Mouse (Mus musculus) MEL (cell line): ENCODE measurements around the gene Cdh10. TPM values are rescaled to one million over a fixed set of nuclear protein-coding genes. Genes with fewer than 3 reads are reported as not detected.

Source experiments
- DNase-seq: peaks from one replicate; pipeline ENCODE4 v3.0.0; 2011; ENCODE audit warnings: low read depth, low spot score
- H3K27ac ChIP-seq: 2 replicates; pipeline ENCODE4 v1.5.1; 2012; ENCODE audit warnings: low read depth, mild to moderate bottlenecking, control low read depth, low read length, moderate library complexity; ENCODE audit not compliant: control insufficient read depth
- H3K27me3 ChIP-seq, 2 experiments: fragments of 150-350 bp in 1 of 2; sonication (generic) in 1 of 2; 2 replicates each; pipeline ENCODE4 v1.6.1; 2012; ENCODE audit warnings: low read length in 2 of 2, mild to moderate bottlenecking in 2 of 2, improper control_type of control experiment in 1 of 2, moderate library complexity in 1 of 2; ENCODE audit not compliant: insufficient read depth in 2 of 2, control insufficient read depth in 1 of 2
- H3K36me3 ChIP-seq, 2 experiments: 2 replicates each; pipeline ENCODE4 v1.6.1; 2012 to 2014; ENCODE audit warnings: low read length in 2 of 2, improper control_type of control experiment in 1 of 2, inconsistent platforms in 1 of 2, mild to moderate bottlenecking in 1 of 2; ENCODE audit not compliant: insufficient read depth in 2 of 2, control insufficient read depth in 1 of 2
- H3K4me1 ChIP-seq, 2 experiments: fragments of 150-350 bp in 1 of 2; sonication (generic) in 1 of 2; 2 replicates each; pipeline ENCODE4 v1.6.1; 2012; ENCODE audit warnings: low read length in 2 of 2, improper control_type of control experiment in 1 of 2, mild to moderate bottlenecking in 1 of 2; ENCODE audit not compliant: insufficient read depth in 2 of 2, control insufficient read depth in 1 of 2
- H3K4me3 ChIP-seq, 2 experiments: fragments of 150-350 bp in 1 of 2; sonication (generic) in 1 of 2; 2 replicates each; pipeline ENCODE4 v1.5.1; 2012; ENCODE audit warnings: low read depth in 2 of 2, low read length in 2 of 2, mild to moderate bottlenecking in 2 of 2, moderate library complexity in 2 of 2, control low read depth in 1 of 2, improper control_type of control experiment in 1 of 2; ENCODE audit not compliant: control insufficient read depth in 1 of 2, insufficient read depth in 1 of 2
- H3K79me2 ChIP-seq: 2 replicates; pipeline ENCODE4 v1.6.1; 2012; ENCODE audit warnings: mild to moderate bottlenecking, low read length, moderate library complexity; ENCODE audit not compliant: control insufficient read depth, poor library complexity, insufficient read depth
- H3K9ac ChIP-seq: 2 replicates; pipeline ENCODE4 v1.6.1; 2012; ENCODE audit warnings: low read depth, mild to moderate bottlenecking, control low read depth, low read length, moderate library complexity; ENCODE audit not compliant: control insufficient read depth, poor library complexity, severe bottlenecking
- H3K9me3 ChIP-seq: fragments of 150-350 bp; sonication (generic); replicated peaks from 2 replicates; pipeline ENCODE4 v1.6.1; 2012; ENCODE audit warnings: mild to moderate bottlenecking, low read length, improper control_type of control experiment, moderate library complexity; ENCODE audit not compliant: insufficient read depth
- BHLHE40 ChIP-seq: IDR thresholded peaks from 2 replicates; pipeline ENCODE4 v1.6.1; 2012; ENCODE audit warnings: low read depth, mild to moderate bottlenecking, inconsistent platforms, low read length, improper control_type of control experiment, borderline replicate concordance
- CHD2 ChIP-seq: IDR thresholded peaks from 2 replicates; pipeline ENCODE4 v1.6.1; 2011; ENCODE audit warnings: low read length, improper control_type of control experiment
- CTCF ChIP-seq, 3 experiments: IDR thresholded peaks in 2 of 3; conservative IDR thresholded peaks in 1 of 3; 2 replicates each; pipeline ENCODE4 v1.5.1; 2011 to 2012; ENCODE audit warnings: low read length in 3 of 3, low read depth in 2 of 3, mild to moderate bottlenecking in 2 of 3, improper control_type of control experiment in 1 of 3, inconsistent platforms in 1 of 3, mixed read lengths in 1 of 3, moderate library complexity in 1 of 3; ENCODE audit not compliant: control insufficient read depth in 1 of 3, insufficient read depth in 1 of 3, poor library complexity in 1 of 3, severe bottlenecking in 1 of 3
- ELF1 ChIP-seq: IDR thresholded peaks from 2 replicates; pipeline ENCODE4 v1.6.1; 2014; ENCODE audit warnings: low read depth, mild to moderate bottlenecking, inconsistent platforms, low read length, improper control_type of control experiment, moderate library complexity
- EP300 ChIP-seq, 2 experiments: IDR thresholded peaks; 2 replicates each; pipeline ENCODE4 v1.6.1; 2011; ENCODE audit warnings: improper control_type of control experiment in 2 of 2, low read length in 2 of 2, low read depth in 1 of 2, mild to moderate bottlenecking in 1 of 2
- ETS1 ChIP-seq: IDR thresholded peaks from 2 replicates; pipeline ENCODE4 v1.6.1; 2012; ENCODE audit warnings: low read depth, mild to moderate bottlenecking, inconsistent platforms, low read length, improper control_type of control experiment, moderate library complexity
- GABPA ChIP-seq: IDR thresholded peaks from 2 replicates; pipeline ENCODE4 v1.6.1; 2012; ENCODE audit warnings: low read depth, mild to moderate bottlenecking, inconsistent platforms, low read length, improper control_type of control experiment, moderate library complexity
- HCFC1 ChIP-seq: IDR thresholded peaks from 2 replicates; pipeline ENCODE4 v1.6.1; 2012; ENCODE audit warnings: low read depth, mild to moderate bottlenecking, inconsistent platforms, low read length, improper control_type of control experiment, moderate library complexity
- JUND ChIP-seq: IDR thresholded peaks from 2 replicates; pipeline ENCODE4 v1.6.1; 2011; ENCODE audit warnings: low read depth, mild to moderate bottlenecking, improper control_type of control experiment, low read length
- KAT2A ChIP-seq: conservative IDR thresholded peaks from 2 replicates; pipeline ENCODE4 v1.6.1; 2012; ENCODE audit warnings: low read depth, low read length, improper control_type of control experiment, inconsistent platforms
- MAFK ChIP-seq: IDR thresholded peaks from 2 replicates; pipeline ENCODE4 v1.6.1; 2011; ENCODE audit warnings: low read depth, mild to moderate bottlenecking, low read length, improper control_type of control experiment, borderline replicate concordance
- MAZ ChIP-seq: IDR thresholded peaks from 2 replicates; pipeline ENCODE4 v1.6.1; 2012; ENCODE audit warnings: low read depth, mild to moderate bottlenecking, inconsistent platforms, low read length, improper control_type of control experiment
- MXI1 ChIP-seq: IDR thresholded peaks from 2 replicates; pipeline ENCODE4 v1.6.1; 2011; ENCODE audit warnings: mild to moderate bottlenecking, low read depth, low read length, improper control_type of control experiment
- NRF1 ChIP-seq: IDR thresholded peaks from 2 replicates; pipeline ENCODE4 v1.6.1; 2014; ENCODE audit warnings: low read depth, mild to moderate bottlenecking, inconsistent platforms, low read length, improper control_type of control experiment, moderate library complexity; ENCODE audit not compliant: poor library complexity, insufficient read depth, severe bottlenecking
- POLR2A ChIP-seq, 2 experiments: IDR thresholded peaks; 2 replicates each; pipeline ENCODE4 v1.6.1; 2011 to 2012; ENCODE audit warnings: low read length in 2 of 2, mild to moderate bottlenecking in 2 of 2, control low read depth in 1 of 2, improper control_type of control experiment in 1 of 2, low read depth in 1 of 2, moderate library complexity in 1 of 2; ENCODE audit not compliant: control insufficient read depth in 1 of 2, insufficient read depth in 1 of 2, poor library complexity in 1 of 2
- POLR2AphosphoS2 ChIP-seq: IDR thresholded peaks from 2 replicates; pipeline ENCODE4 v1.6.1; 2011; ENCODE audit warnings: low read length, improper control_type of control experiment
- UBTF ChIP-seq: IDR thresholded peaks from 2 replicates; pipeline ENCODE4 v1.6.1; 2012; ENCODE audit warnings: low read depth, mild to moderate bottlenecking, inconsistent platforms, low read length, improper control_type of control experiment, moderate library complexity, borderline replicate concordance; ENCODE audit not compliant: insufficient read depth
- ZMIZ1 ChIP-seq: IDR thresholded peaks from 2 replicates; pipeline ENCODE4 v1.6.1; 2012; ENCODE audit warnings: low read depth, mild to moderate bottlenecking, inconsistent platforms, low read length, improper control_type of control experiment, moderate library complexity
- ZNF384 ChIP-seq: IDR thresholded peaks from 2 replicates; pipeline ENCODE4 v1.6.1; 2012; ENCODE audit warnings: low read depth, mild to moderate bottlenecking, inconsistent platforms, low read length, improper control_type of control experiment
- polyA plus RNA-seq, 2 experiments: library from polyadenylated mRNA; stranded (reverse) in 1 of 2; unstranded in 1 of 2; fragments of >175 nt in 1 of 2; fragments of >200 nt in 1 of 2; gene quantifications; 2 replicates each; pipeline versions ENCODE4 v1.2.1 to v1.2.4; 2012; ENCODE audit warnings: low replicate concordance in 2 of 2, low read depth in 1 of 2; ENCODE audit not compliant: insufficient read length in 2 of 2, insufficient read depth in 1 of 2, missing spikeins in 1 of 2
- total RNA-seq: library from RNA; depleted of rRNA; stranded (reverse); fragments of 300-350 nt; gene quantifications from 2 replicates; pipeline ENCODE4 v1.2.3, GENCODE M21; 2012

Cdh10 gene
- total and polyA plus RNA-seq, 3 experiments: not detected

GRCm38 (mm10) chr15:18904131-18904530 is 85.4 kb downstream of the Cdh10 start:
- Histone ChIP-seq H3K4me1 (no peaks in the 10 kb centered on the region), H3K27ac (no peak overlapping the region), H3K27me3 (no peaks in the 10 kb centered on the region), H3K9ac (no peak overlapping the region), H3K79me2 (no peaks in the 10 kb centered on the region), H3K36me3 (peaks cover 0 to 3% of the 10 kb centered on the region in 2 experiments; a peak in 1 of 4 replicates), H3K4me3 (no peak overlapping the region), H3K9me3 (no peaks in the 10 kb centered on the region)
- TF ChIP-seq POLR2AphosphoS2: no peak
- no peak for TF ChIP-seq UBTF
- TF ChIP-seq ZNF384: peak; percentile 87
- no peak for DNase-seq

- no peak for TF ChIP-seq HCFC1
- no peak for TF ChIP-seq NRF1
- no peak for TF ChIP-seq KAT2A
- TF ChIP-seq CHD2: no peak
- TF ChIP-seq MAZ: no peak
- no peak for TF ChIP-seq GABPA
- no peak for TF ChIP-seq UBTF
- no peak for TF ChIP-seq POLR2A (IDR thresholded peaks at IDR 0.05; ENCODE audit: control insufficient read depth in 1 of 2, insufficient read depth in 1 of 2, low read depth in 1 of 2, low read length in 2 of 2, poor library complexity in 1 of 2)
- TF ChIP-seq BHLHE40: no peak
- TF ChIP-seq ELF1: no peak
- no peak for TF ChIP-seq ZNF384
- no peak for TF ChIP-seq ZMIZ1
- no peak for TF ChIP-seq EP300 (IDR thresholded peaks at IDR 0.05; ENCODE audit: low read depth in 1 of 2, low read length in 2 of 2)
- no peak for TF ChIP-seq POLR2AphosphoS2
- no peak for TF ChIP-seq MXI1
- no peak for TF ChIP-seq MAFK
- no peak for TF ChIP-seq JUND
- no peak for TF ChIP-seq CTCF (IDR thresholded peaks at IDR 0.05 in 2 of 3, conservative IDR thresholded peaks at IDR 0.05 in 1 of 3; ENCODE audit: control insufficient read depth in 1 of 3, insufficient read depth in 1 of 3, low read depth in 2 of 3, low read length in 3 of 3, poor library complexity in 1 of 3, severe bottlenecking in 1 of 3)
- no peak for TF ChIP-seq ETS1
- Histone ChIP-seq H3K27me3 (no peaks in the 10 kb centered on the region), H3K4me3 (no peak overlapping the region), H3K9ac (no peak overlapping the region), H3K9me3 (no peaks in the 10 kb centered on the region), H3K4me1 (no peaks in the 10 kb centered on the region), H3K27ac (no peak overlapping the region), H3K36me3 (no peaks in the 10 kb centered on the region), H3K79me2 (no peaks in the 10 kb centered on the region)
- no peak for DNase-seq
These were observed 91.9 kb downstream of the Cdh10 start for GRCm38 (mm10) chr15:18910612-18911011.
